Mouse (Mus musculus) megakaryocyte-erythroid progenitor cell, adult 5-6 weeks (primary cell): ENCODE results near the gene Hsf2bp. TPM values are rescaled to one million over a fixed set of nuclear protein-coding genes. Genes with fewer than 3 reads are reported as not detected.
A peak's percentile ranks its signal among the peaks of the same experiment; 100 is the strongest.

ENCODE experiments used
- ATAC-seq: replicated peaks from 2 replicates; pipeline ENCODE4 v1.8.0; 2016; ENCODE audit warnings: mild to moderate bottlenecking, inconsistent platforms; ENCODE audit not compliant: severe bottlenecking, poor library complexity, low FRiP score, low TSS enrichment
- total RNA-seq, 2 experiments: library from RNA; stranded (forward) in 1 of 2; stranded (reverse) in 1 of 2; fragments of 200-1000, 215-1000 nt in 1 of 2; fragments of >200 nt in 1 of 2; fragmentation: Nextera tagmentation in 1 of 2; gene quantifications; 2 replicates each; pipeline ENCODE4 v1.2.3; 2014 to 2017

The Hsf2bp gene
- total RNA-seq, 2 experiments from 2014 or later: not detected

DNA sequence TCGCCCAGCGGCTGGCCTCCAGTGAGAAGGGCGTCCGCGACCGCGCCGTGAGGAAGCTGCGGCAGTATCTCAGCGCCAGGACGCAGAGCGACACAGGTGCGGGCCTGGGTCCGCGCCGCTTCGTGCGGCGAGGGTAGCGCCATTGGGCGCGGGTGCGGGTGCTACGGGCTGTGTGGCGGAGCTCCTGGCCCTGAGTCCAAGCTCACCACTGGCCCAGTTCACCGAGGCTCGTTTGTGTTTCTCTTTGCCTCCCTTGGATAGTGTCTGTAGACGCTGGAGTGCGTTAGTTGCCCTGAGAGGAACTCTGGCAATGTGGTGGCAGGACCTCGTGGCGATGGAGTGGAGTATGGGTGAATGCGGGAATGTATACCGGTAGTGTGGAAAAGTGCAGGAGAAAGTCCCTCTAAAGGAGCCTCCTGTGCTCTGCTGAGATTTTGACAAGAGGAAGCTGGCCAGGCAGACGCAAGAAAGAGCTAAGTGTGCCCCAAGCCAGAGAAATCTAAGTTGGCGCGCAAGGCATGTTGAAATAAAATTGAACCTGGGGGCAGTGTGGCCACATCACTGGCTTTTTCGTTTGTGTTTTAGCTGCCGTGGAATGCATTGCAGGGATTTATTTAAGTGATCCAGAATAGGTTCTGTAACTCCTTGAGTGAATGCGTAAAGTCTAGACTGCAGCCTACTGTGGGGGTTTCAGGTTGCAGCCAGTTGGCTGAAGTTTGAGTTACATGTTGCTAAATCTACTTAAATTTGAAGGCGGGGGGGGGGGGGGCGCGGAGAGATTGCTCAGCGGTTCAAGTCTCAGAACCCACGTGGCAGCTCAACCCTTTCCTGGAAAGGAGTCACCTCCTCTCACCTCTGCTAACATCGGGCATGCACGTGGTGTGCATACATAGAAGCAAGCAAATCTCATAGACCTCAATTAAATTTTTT lies 625 bp upstream of the Hsf2bp start:
- peak; percentile 31 for ATAC-seq

DNA sequence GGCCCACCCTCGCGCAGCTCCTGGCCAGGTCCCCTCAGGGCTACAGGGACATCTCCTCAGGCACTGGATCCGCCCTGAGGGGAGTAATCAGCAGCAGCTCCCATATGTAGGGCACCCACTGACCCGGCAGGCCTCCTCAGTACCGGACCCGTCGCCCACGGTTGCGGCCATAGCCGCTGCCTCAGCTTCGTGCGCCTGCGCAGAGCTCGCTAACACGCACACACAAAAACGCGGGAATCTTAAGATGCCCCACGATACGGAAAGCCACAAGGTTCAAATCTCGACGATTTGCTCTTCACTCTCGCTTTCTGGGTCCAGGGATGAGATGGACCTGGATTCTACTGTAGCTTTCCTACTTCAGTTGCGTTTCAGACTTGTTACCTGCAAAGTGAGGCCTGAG lies 1.8 kb downstream of the Hsf2bp start:
- no peak for ATAC-seq

GRCm38 (mm10) chr17:32031684-32032083 lies 4.5 kb downstream of the Hsf2bp start:
- ATAC-seq: no peak

DNA sequence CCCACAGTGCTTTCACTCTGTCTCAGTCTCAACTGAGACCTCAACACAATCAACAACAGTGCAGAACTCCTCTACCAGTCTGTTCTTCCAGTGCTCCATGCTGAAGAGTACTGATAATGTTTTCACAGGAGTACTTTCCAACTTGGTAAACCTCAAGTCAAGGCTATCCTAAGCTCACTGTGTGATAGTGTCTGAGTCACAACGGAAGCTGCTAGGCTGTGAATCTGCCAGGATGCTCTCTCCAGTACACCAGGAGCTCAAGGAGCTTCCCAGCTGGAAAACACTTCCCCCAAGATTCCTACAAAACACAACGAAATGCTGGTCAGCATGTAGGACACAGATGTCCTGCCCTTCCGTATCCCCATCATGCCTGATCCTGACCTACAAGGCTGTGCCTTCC lies 7.8 kb downstream of the Hsf2bp start:
- no peak for ATAC-seq

- ATAC-seq: peak; percentile 72; the same call in 1 of the 2 replicates
Measured at GRCm38 (mm10) chr17:32027666-32028065, 8.5 kb downstream of the Hsf2bp start.

DNA sequence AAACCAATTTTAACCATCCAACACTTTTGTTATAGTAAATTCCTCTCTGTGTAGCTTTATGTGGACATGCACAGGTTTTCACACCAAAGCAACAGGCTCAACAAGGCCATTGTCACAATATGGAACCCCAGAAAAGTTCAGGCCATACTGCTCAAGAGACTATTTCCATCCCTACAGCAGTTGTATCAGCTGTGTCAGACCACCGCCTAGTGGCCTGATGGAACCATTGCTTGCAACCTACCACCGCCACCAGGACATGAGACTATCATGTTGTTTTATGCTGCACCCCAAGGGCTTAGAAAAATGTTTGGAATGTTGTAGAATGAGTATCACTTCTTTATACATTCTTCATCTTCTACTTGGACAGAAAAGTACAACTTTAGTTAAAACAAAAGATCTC lies 10.8 kb downstream of the Hsf2bp start:
- ATAC-seq: peak; percentile 75

DNA sequence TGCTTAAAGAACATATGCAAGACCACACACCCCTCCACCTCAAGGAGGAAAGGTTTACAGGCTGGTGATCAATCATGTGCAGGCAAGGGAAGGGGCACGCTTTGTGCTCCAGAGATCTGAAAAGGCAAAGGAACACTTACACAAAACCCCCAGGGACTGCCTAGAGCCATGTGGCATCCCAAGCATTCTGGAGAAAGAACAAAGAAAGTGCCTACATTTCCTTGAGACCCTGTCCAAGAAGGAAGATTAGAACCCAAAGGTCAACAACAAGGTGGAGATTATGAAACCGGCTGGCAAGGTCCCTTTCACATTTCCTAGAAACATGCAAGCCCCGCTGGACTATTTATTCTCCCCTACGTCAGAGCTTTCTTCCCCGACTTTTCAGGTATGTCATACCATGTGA lies 11.5 kb downstream of the Hsf2bp start:
- no peak for ATAC-seq

DNA sequence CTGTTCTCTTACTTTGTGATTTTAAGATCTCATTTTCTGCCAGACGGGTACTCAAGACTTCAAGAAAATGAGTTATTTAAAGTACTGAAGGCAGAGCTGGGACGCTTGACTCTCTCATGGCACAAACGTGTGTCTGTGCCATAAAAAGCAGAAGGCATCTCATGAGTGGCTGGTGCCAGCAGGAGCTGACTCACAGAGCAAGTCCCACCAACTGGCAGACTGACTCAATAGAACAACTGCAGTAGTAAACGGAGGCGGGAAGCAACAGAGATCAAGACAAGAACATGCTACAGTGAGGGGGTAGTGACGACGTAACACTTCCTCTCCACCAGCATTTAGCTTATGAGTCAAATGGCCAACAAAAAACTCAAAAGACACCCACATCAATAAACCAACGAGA lies 13.1 kb downstream of the Hsf2bp start:
- ATAC-seq: no peak

GRCm38 (mm10) chr17:32022551-32022950 lies 13.6 kb downstream of the Hsf2bp start:
- ATAC-seq: no peak

DNA sequence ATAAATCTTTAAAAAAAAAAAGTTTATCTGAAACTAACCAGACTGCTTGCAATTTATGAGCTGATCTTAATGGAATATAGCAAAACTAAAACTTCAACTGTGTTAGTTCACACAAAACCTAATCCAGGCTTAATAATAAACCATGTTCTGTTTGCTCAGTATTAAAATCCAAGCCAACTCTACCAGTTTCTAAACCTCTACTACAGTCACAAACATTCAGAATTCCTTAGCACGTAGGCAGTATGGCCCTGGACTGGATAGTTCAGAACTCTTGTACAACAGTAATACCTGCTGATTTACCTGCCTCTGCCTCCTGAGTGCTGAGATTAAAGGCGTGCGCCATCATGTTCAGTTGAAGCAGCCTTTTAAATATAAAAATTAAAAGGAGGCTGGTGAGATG lies 14.2 kb downstream of the Hsf2bp start:
- no peak for ATAC-seq

DNA sequence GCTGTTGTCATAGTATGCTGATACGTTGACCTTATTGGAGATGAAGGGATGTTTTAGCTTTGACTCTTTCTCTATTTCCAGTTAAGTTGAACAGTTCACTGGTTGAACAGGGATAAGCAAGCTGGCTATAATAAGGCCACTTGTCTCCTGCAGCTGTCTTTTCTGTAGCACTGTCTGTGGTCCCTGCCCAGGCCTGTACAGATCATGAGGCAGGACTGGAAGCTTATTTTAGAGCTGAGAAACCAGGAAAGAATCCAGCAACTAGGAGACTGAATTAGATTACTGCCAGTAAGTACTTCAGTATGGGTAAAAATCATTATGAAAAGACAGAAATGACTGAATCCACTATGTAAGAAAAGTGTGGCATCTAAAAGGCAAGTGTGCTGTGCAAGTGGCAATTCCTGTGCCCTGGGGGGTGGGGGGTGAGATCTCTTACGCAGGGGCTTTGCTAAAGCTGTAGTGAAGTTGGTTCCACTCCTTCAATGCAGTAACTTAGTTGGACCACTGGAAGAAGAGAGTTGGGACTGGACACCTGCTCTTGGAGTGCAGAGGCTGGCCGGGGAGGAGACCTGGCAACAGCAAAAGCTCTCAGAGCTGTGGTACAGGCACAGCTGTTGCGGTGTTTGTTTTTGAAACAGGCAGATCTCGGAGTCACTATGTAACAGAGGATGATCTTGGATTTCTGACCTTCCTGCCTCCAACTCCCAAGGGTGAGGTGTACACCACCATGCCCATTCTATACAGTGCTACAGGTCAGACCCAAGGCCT lies 17.8 kb downstream of the Hsf2bp start:
- ATAC-seq: no peak

DNA sequence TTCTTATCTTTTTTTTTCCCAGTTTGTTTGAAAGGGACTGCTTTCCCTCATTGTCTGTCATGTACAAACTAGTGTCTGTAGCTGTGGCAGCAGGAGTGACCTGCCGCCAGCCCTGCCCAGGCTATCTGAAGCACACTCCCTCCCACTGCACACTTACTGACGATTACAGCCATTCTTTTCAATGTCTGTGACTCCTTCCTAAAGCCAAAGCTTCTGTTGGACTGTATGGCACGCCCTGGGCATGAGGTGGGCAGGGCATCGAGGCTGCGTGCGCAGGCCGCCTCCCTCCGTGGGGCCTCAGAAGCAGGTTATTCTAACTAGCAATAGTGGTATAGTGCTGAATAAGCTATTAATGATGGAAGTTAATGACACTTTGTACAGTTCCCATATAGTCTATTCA lies 19.7 kb downstream of the Hsf2bp start:
- no peak for ATAC-seq

GRCm38 (mm10) chr17:32013659-32014058 lies 22.5 kb downstream of the Hsf2bp start:
- ATAC-seq: no peak

GRCm38 (mm10) chr17:32012254-32012653 lies 23.9 kb downstream of the Hsf2bp start:
- ATAC-seq: no peak

- no peak for ATAC-seq
Measured at GRCm38 (mm10) chr17:32011694-32012093, 24.5 kb downstream of the Hsf2bp start.

DNA sequence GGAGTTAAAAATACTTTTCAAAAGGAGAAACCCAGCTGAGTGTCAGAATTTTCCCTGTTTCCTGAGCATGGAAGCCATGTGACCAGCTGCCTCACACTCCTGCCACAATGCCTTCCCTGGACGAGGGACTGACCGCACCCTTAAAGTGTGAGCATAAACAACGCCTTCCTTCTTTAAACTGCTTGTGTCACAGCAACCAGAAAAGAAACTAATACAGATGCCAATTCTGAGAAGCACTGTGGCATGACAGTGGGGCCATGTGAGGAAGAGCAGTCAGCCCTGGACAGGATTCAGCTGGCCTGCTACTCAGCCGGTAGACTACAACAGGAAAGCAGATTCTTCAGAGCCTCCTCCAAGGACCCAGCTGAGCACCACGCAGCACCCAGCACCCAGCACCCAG lies 29.3 kb downstream of the Hsf2bp start:
- no peak for ATAC-seq

- no peak for ATAC-seq
Measured at GRCm38 (mm10) chr17:32003251-32003650, 32.9 kb downstream of the Hsf2bp start.

DNA sequence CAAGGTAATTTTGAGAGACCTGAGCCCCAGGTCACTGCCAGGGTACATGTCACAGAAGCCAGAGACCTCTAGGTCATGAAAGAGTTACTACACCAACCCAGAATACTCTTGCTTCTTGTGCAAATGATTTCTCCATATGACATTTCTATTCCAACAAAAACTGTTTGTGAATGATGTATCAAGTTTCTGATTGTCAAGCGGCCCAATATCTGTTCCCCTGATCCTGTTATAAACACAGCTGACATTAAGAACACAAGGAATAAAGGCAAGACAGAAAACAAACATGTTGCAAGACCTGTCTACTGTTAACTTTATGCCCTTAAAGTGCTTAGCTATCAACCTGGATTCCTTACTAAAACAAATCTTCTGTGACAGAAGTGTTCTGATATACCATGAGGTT lies 37.8 kb downstream of the Hsf2bp start:
- no peak for ATAC-seq

- ATAC-seq: no peak
Measured at GRCm38 (mm10) chr17:31996331-31996730, 39.8 kb downstream of the Hsf2bp start.

GRCm38 (mm10) chr17:31995784-31996183 lies 40.4 kb downstream of the Hsf2bp start:
- ATAC-seq: no peak

DNA sequence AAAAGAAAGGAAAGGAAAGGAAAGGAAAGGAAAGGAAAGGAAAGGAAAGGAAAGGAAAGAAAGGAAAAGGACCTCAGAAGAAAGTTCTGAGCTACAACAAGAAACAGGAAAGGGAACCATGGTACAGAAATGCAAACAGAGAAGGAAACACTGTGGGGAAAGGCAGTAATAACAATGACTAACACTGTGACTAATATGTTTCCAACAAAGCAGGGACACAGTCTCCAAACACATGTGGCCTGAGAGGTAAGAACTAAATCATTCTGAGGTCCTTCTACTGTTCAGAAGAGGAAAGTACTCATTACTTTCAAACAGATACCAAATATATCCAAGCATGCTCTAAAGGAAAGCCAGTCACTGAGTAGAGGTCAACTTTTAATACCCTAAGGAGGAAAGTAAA lies 42.0 kb downstream of the Hsf2bp start:
- ATAC-seq: no peak
